Mouse (Mus musculus) erythroblast, embryonic 14.5 days (primary cell): ENCODE results near the gene 4930435E12Rik. TPM values are rescaled to one million over a fixed set of nuclear protein-coding genes. Genes with fewer than 3 reads are reported as not detected.

Experiments
- H3K27me3 ChIP-seq: 2 replicates; pipeline ENCODE4 v1.6.1; 2012; ENCODE audit warnings: inconsistent platforms; ENCODE audit not compliant: control insufficient read depth
- H3K36me3 ChIP-seq: 2 replicates; pipeline ENCODE4 v1.6.1; 2012; ENCODE audit warnings: mild to moderate bottlenecking, inconsistent platforms; ENCODE audit not compliant: control insufficient read depth
- H3K4me1 ChIP-seq: 2 replicates; pipeline ENCODE4 v1.6.1; 2012; ENCODE audit warnings: inconsistent platforms; ENCODE audit not compliant: control insufficient read depth
- H3K4me3 ChIP-seq: replicated peaks from 2 replicates; pipeline ENCODE3; 2012; ENCODE audit warnings: moderate library complexity, mild to moderate bottlenecking, inconsistent platforms
- H3K9me3 ChIP-seq: 2 replicates; pipeline ENCODE4 v1.6.1; 2012; ENCODE audit warnings: low read length, inconsistent platforms, mixed read lengths; ENCODE audit not compliant: control insufficient read depth
- GATA1 ChIP-seq: IDR thresholded peaks from 2 replicates; pipeline ENCODE4 v1.6.1; 2012; ENCODE audit warnings: low read length, inconsistent platforms, mixed read lengths
- TAL1 ChIP-seq: IDR thresholded peaks from 3 replicates; pipeline ENCODE4 v1.6.1; 2012; ENCODE audit warnings: low read length, inconsistent platforms, mixed read lengths
- polyA plus RNA-seq: library from polyadenylated mRNA; stranded (reverse); fragments of >175 nt; gene quantifications from 2 replicates; pipeline ENCODE4 v1.2.3, GENCODE M21; 2012

Gene 4930435E12Rik
- polyA plus RNA-seq, 1 experiment = not detected

GRCm38 (mm10) chr16:38774964-38775746, 53.4 kb downstream of the 4930435E12Rik start:
- no peak for TF ChIP-seq GATA1
- Histone ChIP-seq H3K4me3 (no peak overlapping the region), H3K27me3 (peaks cover 25% of the 10 kb centered on the region), H3K9me3 (no peaks in the 10 kb centered on the region), H3K4me1 (no peaks in the 10 kb centered on the region), H3K36me3 (no peaks in the 10 kb centered on the region)

DNA sequence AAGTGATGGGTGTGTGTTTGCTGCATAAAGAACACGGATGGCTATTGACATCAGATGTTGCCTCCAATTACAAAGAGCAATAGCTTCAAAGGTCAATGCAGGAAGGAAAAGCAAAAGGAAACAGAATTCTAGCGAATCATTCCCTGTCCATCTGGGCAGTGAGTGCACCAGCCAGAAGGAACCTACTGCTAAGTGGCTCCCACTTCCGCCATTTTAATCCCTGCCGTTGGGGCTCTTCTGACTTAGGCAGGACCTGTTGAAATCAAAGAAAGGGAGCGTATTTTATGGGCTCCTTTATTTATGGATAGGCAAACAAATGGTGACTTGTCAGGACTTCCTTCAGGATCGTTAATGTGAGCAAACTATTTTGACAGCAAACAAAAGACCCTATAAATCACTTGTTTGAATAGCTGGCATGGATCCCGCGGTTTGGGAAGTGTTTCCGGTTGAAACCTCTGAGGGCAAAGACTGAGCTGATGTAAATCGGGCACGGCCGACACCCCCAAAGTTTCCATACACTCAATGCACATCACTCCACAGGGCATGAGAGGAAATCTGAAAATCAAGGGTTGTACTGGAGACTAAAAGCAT, 55.5 kb downstream of the 4930435E12Rik start:
- Histone ChIP-seq H3K36me3 (no peaks in the 10 kb centered on the region), H3K4me3 (no peak overlapping the region), H3K9me3 (no peaks in the 10 kb centered on the region), H3K4me1 (no peaks in the 10 kb centered on the region), H3K27me3 (peaks cover 27% of the 10 kb centered on the region)
- no peak for TF ChIP-seq GATA1
- TF ChIP-seq TAL1 = no peak

- Histone ChIP-seq H3K36me3 (no peaks in the 10 kb centered on the region), H3K9me3 (no peaks in the 10 kb centered on the region), H3K4me1 (no peaks in the 10 kb centered on the region)
Measured at GRCm38 (mm10) chr16:38771145-38771544, 57.4 kb downstream of the 4930435E12Rik start.

DNA sequence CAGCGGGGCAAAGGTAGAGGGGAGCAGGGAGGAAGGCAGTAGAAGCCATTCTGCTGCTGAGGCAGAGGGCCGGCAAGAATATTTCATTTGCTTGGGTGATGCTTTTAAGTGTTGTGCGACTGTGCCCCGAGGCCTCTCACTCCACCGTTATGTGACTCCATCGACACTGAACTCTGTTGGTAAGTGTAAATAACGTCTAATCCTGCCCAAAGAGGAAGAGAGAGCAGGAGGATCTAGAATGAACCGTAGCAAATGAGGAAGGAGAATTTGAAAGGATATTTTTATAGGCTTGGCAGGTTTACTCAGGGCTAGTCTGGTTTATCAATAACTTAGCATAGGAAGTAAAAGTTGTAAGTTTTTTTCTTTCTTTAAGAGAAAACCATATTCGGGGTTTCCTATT, 59.0 kb downstream of the 4930435E12Rik start:
- Histone ChIP-seq H3K36me3 (no peaks in the 10 kb centered on the region), H3K27me3 (peaks cover 23% of the 10 kb centered on the region), H3K4me1 (no peaks in the 10 kb centered on the region), H3K4me3 (no peak overlapping the region), H3K9me3 (no peaks in the 10 kb centered on the region)
- TF ChIP-seq TAL1 (no peak), GATA1 (no peak)

More at GRCm38 (mm10) chr16:38771145-38771544, 57.4 kb downstream of the 4930435E12Rik start:
- Histone ChIP-seq H3K4me3 (no peak overlapping the region), H3K27me3 (peaks cover 25% of the 10 kb centered on the region)
- TF ChIP-seq TAL1 = no peak
- TF ChIP-seq GATA1 = no peak

DNA sequence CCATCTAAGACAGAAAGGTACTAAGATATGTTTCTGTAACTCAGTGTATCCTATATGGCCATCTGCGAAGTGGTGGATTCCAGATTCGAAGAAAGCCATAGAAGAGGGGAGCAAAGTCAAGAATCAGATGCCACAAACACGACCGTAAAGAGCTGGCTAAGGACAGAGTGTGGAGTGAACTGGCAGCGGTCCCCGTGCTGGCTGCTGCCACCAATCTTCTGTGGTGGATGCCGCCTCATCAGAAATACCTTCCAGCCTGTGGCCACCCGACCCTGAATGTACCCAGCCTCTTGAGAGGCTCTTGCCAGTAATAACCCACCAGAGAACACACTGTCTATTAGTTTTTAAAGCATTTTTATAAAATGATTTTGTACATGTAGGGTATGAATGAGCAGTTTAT, 60.2 kb downstream of the 4930435E12Rik start:
- no peaks in the 10 kb centered on the region for H3K4me1 ChIP-seq
- no peaks in the 10 kb centered on the region for H3K36me3 ChIP-seq
- no peak for TF ChIP-seq TAL1
- no peak for TF ChIP-seq GATA1
- no peak overlapping the region for H3K4me3 ChIP-seq
- peaks cover 22% of the 10 kb centered on the region for H3K27me3 ChIP-seq
- no peaks in the 10 kb centered on the region for H3K9me3 ChIP-seq

GRCm38 (mm10) chr16:38767761-38768160, 60.8 kb downstream of the 4930435E12Rik start:
- Histone ChIP-seq H3K4me1 (no peaks in the 10 kb centered on the region), H3K9me3 (no peaks in the 10 kb centered on the region), H3K27me3 (peaks cover 16% of the 10 kb centered on the region), H3K4me3 (no peak overlapping the region), H3K36me3 (no peaks in the 10 kb centered on the region)
- TF ChIP-seq GATA1 (no peak), TAL1 (no peak)

DNA sequence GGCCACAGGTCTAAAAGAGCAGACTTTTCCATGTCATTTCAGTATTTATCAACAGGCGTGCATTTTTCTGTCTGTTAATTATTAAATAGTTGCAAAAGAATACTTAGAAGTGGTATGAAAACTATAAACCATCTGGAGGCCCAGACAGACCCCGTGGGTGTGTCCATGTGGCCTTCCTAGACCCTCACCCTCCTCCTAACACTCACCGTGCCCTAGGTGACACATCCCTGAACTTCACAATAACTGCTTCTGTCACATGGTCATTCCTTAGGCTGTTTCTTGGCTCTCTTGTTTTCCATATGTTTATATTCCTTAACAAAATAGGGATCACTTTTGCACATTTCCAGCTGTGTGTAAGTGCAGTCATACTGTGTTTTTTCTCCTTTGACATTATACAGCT, 61.9 kb downstream of the 4930435E12Rik start:
- Histone ChIP-seq H3K9me3 (no peaks in the 10 kb centered on the region), H3K4me3 (no peak overlapping the region)

GRCm38 (mm10) chr16:38763508-38763907, 65.0 kb downstream of the 4930435E12Rik start:
- Histone ChIP-seq H3K4me1 (no peaks in the 10 kb centered on the region), H3K4me3 (no peak overlapping the region), H3K9me3 (no peaks in the 10 kb centered on the region), H3K36me3 (no peaks in the 10 kb centered on the region), H3K27me3 (peaks cover 8% of the 10 kb centered on the region; the same call in 1 of the 2 replicates)
- TF ChIP-seq TAL1 (no peak), GATA1 (no peak)

More for the DNA sequence above, 61.9 kb downstream of the 4930435E12Rik start:
- TF ChIP-seq TAL1 = no peak
- TF ChIP-seq GATA1 = no peak
- Histone ChIP-seq H3K4me1 (no peaks in the 10 kb centered on the region), H3K27me3 (peaks cover 5% of the 10 kb centered on the region), H3K36me3 (no peaks in the 10 kb centered on the region)

DNA sequence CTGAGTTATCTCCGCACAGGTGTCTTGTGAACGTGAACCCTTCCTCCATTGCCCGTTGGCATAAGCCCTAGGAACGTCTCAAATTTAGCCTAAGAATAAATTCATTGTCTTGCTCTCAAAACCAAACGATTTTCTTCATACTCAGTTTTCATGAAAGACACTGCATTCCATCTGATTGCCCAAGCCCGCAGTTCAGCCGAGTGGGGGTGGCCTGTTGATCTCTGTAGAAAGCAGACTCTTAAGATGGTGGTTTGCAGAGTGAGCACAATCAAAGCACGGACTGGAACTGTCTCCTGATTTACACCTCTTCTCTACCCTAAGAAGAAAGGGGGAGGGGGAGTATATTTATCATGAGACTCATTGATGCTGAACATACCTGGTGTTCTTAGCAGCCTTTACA, 66.1 kb downstream of the 4930435E12Rik start:
- Histone ChIP-seq H3K4me1 (no peaks in the 10 kb centered on the region), H3K9me3 (no peaks in the 10 kb centered on the region), H3K4me3 (no peak overlapping the region), H3K27me3 (peaks cover 16% of the 10 kb centered on the region; the same call in 1 of the 2 replicates), H3K36me3 (no peaks in the 10 kb centered on the region)
- no peak for TF ChIP-seq TAL1
- TF ChIP-seq GATA1 = no peak

Other genes starting within 250 kb of the 4930435E12Rik start
- 0.01 TPM in 1 of 2 replicates, not detected in the other for gene Arhgap31, start 115.5 kb downstream of the 4930435E12Rik start, polyA plus RNA-seq
- gene B4galt4, start 86.5 kb downstream of the 4930435E12Rik start, polyA plus RNA-seq = not detected in 2 replicates
- not detected in 2 replicates for gene Upk1b, start 28.4 kb downstream of the 4930435E12Rik start, polyA plus RNA-seq
- gene Igsf11, start 63.9 kb upstream of the 4930435E12Rik start, polyA plus RNA-seq = not detected in 2 replicates